Mouse (Mus musculus) hindbrain, embryonic 11.5 days (tissue): ENCODE results near the gene Herc2. TPM values are rescaled to one million over a fixed set of nuclear protein-coding genes. Genes with fewer than 3 reads are reported as not detected.

Experiments used
- ATAC-seq: fragments of 200-750 bp; cut with Nextera tagmentation; 2 replicates; pipeline ENCODE4 v1.8.0; 2017; ENCODE audit warnings: mild to moderate bottlenecking, moderate TSS enrichment, moderate library complexity; ENCODE audit not compliant: low FRiP score
- DNase-seq: peaks from one replicate; pipeline ENCODE4 v3.0.0-alpha.2; 2015; ENCODE audit warnings: low spot score
- H3K27ac ChIP-seq: fragments of 300-500 bp; sonication (generic); 2 replicates; pipeline ENCODE4 v1.5.1; 2014; ENCODE audit warnings: mild to moderate bottlenecking, low read depth, low read length
- H3K27me3 ChIP-seq: fragments of 300-500 bp; sonication (generic); 2 replicates; pipeline ENCODE4 v1.6.1; 2014; ENCODE audit warnings: mild to moderate bottlenecking, low read length, moderate library complexity, mixed read lengths; ENCODE audit not compliant: control insufficient read depth, insufficient read depth
- H3K36me3 ChIP-seq: fragments of 300-500 bp; sonication (generic); 2 replicates; pipeline ENCODE4 v1.6.1; 2014; ENCODE audit warnings: mild to moderate bottlenecking, low read length, moderate library complexity, mixed read lengths; ENCODE audit not compliant: control insufficient read depth, insufficient read depth
- H3K4me1 ChIP-seq: fragments of 300-500 bp; sonication (generic); replicated peaks from 2 replicates; pipeline ENCODE4 v1.6.1; 2014; ENCODE audit warnings: low read length, mixed read lengths; ENCODE audit not compliant: control insufficient read depth, insufficient read depth
- H3K4me2 ChIP-seq: fragments of 300-500 bp; sonication (generic); replicated peaks from 2 replicates; pipeline ENCODE4 v1.6.1; 2014; ENCODE audit warnings: mild to moderate bottlenecking, low read depth, low read length
- H3K4me3 ChIP-seq: fragments of 300-500 bp; sonication (generic); 2 replicates; pipeline ENCODE4 v1.5.1; 2014; ENCODE audit warnings: low read depth, low read length
- H3K9ac ChIP-seq: fragments of 300-500 bp; sonication (generic); 2 replicates; pipeline ENCODE4 v1.6.1; 2014; ENCODE audit warnings: low read depth, low read length
- H3K9me3 ChIP-seq: fragments of 300-500 bp; sonication (generic); 2 replicates; pipeline ENCODE4 v1.6.1; 2016; ENCODE audit warnings: low read length; ENCODE audit not compliant: control insufficient read depth
- WGBS: fragments of 180-500 bp; shearing (Covaris S2); extraction: QIAGEN DNeasy Blood & Tissue Kit; methylation state at CpG from one replicate; pipeline ENCODE4 v1.1.7; 2014; 5-methylcytosine and 5-hydroxymethylcytosine counted together
- polyA plus RNA-seq: library from polyadenylated mRNA; unstranded; fragments of >200 nt; fragmentation: Nextera tagmentation; extraction: Ambion mirVana; gene quantifications from 2 replicates; pipeline ENCODE4 v1.2.1, GENCODE M21; 2014

The Herc2 gene
- polyA plus RNA-seq, 1 experiment from 2014 or later = 43.5 TPM

- H3K4me3 ChIP-seq = no peak overlapping the region
- WGBS = 91% methylated on average over 6 of the region's 6 CpGs
- H3K4me2 ChIP-seq = no peak overlapping the region
- H3K36me3 ChIP-seq = 0 out of 2 replicates have a peak, but pooled peaks cover under 1% of the 10 kb centered on the region
- no peak overlapping the region for H3K9ac ChIP-seq
- H3K9me3 ChIP-seq = no peaks in the 10 kb centered on the region
- ATAC-seq (no peak), DNase-seq (no peak)
- no peaks in the 10 kb centered on the region for H3K4me1 ChIP-seq
- H3K27ac ChIP-seq = no peak overlapping the region
- H3K27me3 ChIP-seq = no peaks in the 10 kb centered on the region
Measured at GRCm38 (mm10) chr7:56191041-56191440, 141.0 kb downstream of the Herc2 start.

GRCm38 (mm10) chr7:56191661-56192060 lies 141.7 kb downstream of the Herc2 start:
- H3K9ac ChIP-seq = no peak overlapping the region
- no peak for DNase-seq
- no peaks in the 10 kb centered on the region for H3K27me3 ChIP-seq
- no peak overlapping the region for H3K4me3 ChIP-seq
- no peak overlapping the region for H3K27ac ChIP-seq
- no peaks in the 10 kb centered on the region for H3K36me3 ChIP-seq
- no peaks in the 10 kb centered on the region for H3K4me1 ChIP-seq
- no peak overlapping the region for H3K4me2 ChIP-seq
- H3K9me3 ChIP-seq = no peaks in the 10 kb centered on the region
- WGBS = 70% methylated on average over 4 of the region's 4 CpGs
- no peak for ATAC-seq

- DNase-seq = no peak
- H3K9me3 ChIP-seq = no peaks in the 10 kb centered on the region
- WGBS = 98% methylated on average over 10 of the region's 10 CpGs
- H3K4me2 ChIP-seq = no peak overlapping the region
- ATAC-seq = no peak
- no peak overlapping the region for H3K27ac ChIP-seq
- H3K4me1 ChIP-seq = no peaks in the 10 kb centered on the region
- H3K27me3 ChIP-seq = no peaks in the 10 kb centered on the region
- peaks cover 7% of the 10 kb centered on the region; the same call in 1 of the 2 replicates for H3K36me3 ChIP-seq
- H3K9ac ChIP-seq = no peak overlapping the region
- no peak overlapping the region for H3K4me3 ChIP-seq
Measured at GRCm38 (mm10) chr7:56201483-56202218, 151.7 kb downstream of the Herc2 start.

DNA sequence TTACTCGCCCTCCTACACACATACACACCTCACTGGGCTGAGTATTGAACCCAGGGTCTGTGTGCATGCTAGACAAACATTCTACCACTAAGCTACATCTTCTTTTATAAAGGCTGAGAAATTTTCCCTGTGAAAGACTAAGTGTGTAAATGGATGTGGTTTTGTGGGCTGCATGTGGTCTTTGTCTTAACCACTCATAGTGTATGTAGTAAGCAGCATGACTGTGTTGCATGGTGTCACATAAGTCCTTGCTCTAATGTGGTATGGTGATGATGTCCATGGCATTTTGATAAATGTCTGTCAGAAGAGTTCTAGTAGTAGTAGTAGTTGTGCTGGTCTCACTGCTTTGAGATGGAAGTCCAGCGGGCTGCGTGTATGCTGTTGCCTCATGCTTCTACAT lies 152.8 kb downstream of the Herc2 start:
- H3K4me2 ChIP-seq = no peak overlapping the region
- H3K4me3 ChIP-seq = no peak overlapping the region
- no peaks in the 10 kb centered on the region for H3K27me3 ChIP-seq
- ATAC-seq (no peak), DNase-seq (no peak)
- H3K9me3 ChIP-seq = no peaks in the 10 kb centered on the region
- no peak overlapping the region for H3K9ac ChIP-seq
- H3K4me1 ChIP-seq = no peaks in the 10 kb centered on the region
- no peak overlapping the region for H3K27ac ChIP-seq
- peaks cover 7% of the 10 kb centered on the region; the same call in 1 of the 2 replicates for H3K36me3 ChIP-seq
- 93% methylated on average over 3 of the region's 3 CpGs for WGBS

DNA sequence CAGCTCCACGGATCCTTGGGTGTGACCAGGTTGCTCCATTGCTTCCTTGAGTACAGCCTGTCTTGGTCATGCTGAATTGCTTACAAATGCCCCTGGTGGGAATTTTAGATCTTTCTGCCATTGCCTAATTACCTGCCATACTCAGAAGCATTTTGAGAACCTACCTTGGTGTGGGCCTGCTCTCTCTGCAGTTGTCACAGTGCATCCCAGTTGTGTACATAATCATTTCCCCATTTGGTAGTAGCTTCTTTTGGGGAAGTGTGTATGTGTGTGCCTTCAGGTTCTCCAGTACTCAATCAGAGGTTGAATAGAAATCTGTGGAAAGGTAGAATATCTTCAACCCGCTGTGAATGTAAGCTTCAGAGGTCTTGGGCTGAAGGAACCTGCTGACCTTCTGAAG lies 153.3 kb downstream of the Herc2 start:
- Histone ChIP-seq H3K9ac (no peak overlapping the region), H3K4me3 (no peak overlapping the region), H3K27ac (no peak overlapping the region), H3K27me3 (no peaks in the 10 kb centered on the region), H3K4me2 (no peak overlapping the region), H3K4me1 (no peaks in the 10 kb centered on the region), H3K9me3 (no peaks in the 10 kb centered on the region), H3K36me3 (peaks cover 7% of the 10 kb centered on the region; the same call in 1 of the 2 replicates)
- ATAC-seq (no peak), DNase-seq (no peak)
- WGBS = 91% methylated on average over 2 of the region's 2 CpGs

GRCm38 (mm10) chr7:56204877-56205276 lies 154.9 kb downstream of the Herc2 start:
- Histone ChIP-seq H3K9ac (no peak overlapping the region), H3K4me1 (no peaks in the 10 kb centered on the region), H3K36me3 (peaks cover 7% of the 10 kb centered on the region; the same call in 1 of the 2 replicates), H3K27ac (no peak overlapping the region), H3K4me2 (no peak overlapping the region), H3K9me3 (no peaks in the 10 kb centered on the region), H3K27me3 (no peaks in the 10 kb centered on the region), H3K4me3 (no peak overlapping the region)
- no peak for ATAC-seq
- no peak for DNase-seq
- WGBS = 60% methylated on average over 3 of the region's 3 CpGs

GRCm38 (mm10) chr7:56220811-56221210 lies 170.8 kb downstream of the Herc2 start:
- WGBS = 94% methylated on average over 6 of the region's 6 CpGs
- no peak for ATAC-seq
- H3K9me3 ChIP-seq = no peaks in the 10 kb centered on the region
- no peak for DNase-seq
- no peaks in the 10 kb centered on the region for H3K27me3 ChIP-seq
- H3K27ac ChIP-seq = no peak overlapping the region
- H3K4me1 ChIP-seq = no peaks in the 10 kb centered on the region
- H3K36me3 ChIP-seq = 0 out of 2 replicates have a peak, but pooled peaks cover 7% of the 10 kb centered on the region
- H3K9ac ChIP-seq = no peak overlapping the region
- no peak overlapping the region for H3K4me3 ChIP-seq
- H3K4me2 ChIP-seq = no peak overlapping the region

DNA sequence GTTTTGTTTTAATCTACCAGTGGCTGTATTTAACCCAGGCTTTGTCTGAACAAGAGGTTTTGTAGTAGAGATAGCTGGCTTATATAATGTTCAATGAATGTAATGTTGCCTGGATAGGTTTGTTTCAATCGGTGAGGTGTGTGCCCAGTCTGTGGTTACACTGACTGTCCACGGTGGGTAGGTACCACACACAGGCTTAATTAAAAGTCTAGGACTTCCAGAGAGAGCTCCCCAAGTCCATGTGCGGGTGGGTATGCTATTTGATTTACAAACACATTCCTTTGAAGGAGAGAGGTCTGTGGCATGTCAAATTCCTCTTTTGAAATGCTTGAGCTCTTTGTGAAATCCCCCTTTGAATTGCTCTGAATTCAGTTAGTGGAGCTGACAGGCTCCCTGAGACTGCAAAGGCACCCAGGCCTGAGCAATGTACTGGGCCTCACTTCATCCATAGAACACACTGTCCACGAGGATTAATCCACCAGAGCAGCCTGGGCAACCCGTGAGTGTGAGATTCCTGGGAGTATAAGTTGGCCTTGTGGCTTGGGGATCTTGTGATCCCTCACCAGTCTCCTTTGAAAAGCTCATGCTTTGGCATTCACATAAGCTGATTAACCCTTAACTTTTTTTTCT lies 185.9 kb downstream of the Herc2 start:
- no peak overlapping the region for H3K27ac ChIP-seq
- ATAC-seq (0 out of 2 replicates have a peak, but pooled peaks have one; percentile 23), DNase-seq (no peak)
- no peak overlapping the region for H3K9ac ChIP-seq
- H3K4me1 ChIP-seq = no peaks in the 10 kb centered on the region
- H3K9me3 ChIP-seq = no peaks in the 10 kb centered on the region
- no peak overlapping the region for H3K4me2 ChIP-seq
- H3K27me3 ChIP-seq = no peaks in the 10 kb centered on the region
- no peak overlapping the region for H3K4me3 ChIP-seq
- no peaks in the 10 kb centered on the region; the same call in 1 of the 2 replicates for H3K36me3 ChIP-seq
- 51% methylated on average over 5 of the region's 5 CpGs for WGBS

DNA sequence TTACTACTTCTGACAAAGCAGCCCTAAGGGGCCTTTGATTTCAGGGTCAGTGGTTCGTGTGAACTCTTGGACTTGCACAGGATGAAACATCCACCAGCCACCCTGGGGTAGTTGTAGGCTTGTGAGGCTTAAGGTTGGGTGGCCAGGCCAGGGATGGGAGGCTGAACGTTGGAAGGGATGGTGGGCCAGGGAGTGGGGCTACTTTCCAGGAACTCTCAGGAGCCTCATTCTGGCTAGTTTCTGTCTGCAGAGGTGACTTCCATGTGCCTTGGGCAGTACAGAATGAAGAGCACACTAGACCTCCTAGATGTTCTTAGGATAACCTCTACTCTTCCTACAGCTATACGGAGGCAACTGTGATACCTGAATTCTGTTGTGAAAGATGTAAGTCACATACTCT lies 186.6 kb downstream of the Herc2 start:
- ATAC-seq (no peak), DNase-seq (no peak)
- Histone ChIP-seq H3K4me2 (no peak overlapping the region), H3K27ac (no peak overlapping the region), H3K4me1 (no peaks in the 10 kb centered on the region), H3K27me3 (no peaks in the 10 kb centered on the region), H3K36me3 (no peaks in the 10 kb centered on the region; the same call in 1 of the 2 replicates), H3K4me3 (no peak overlapping the region), H3K9ac (no peak overlapping the region), H3K9me3 (no peaks in the 10 kb centered on the region)
- 78% methylated on average over 3 of the region's 3 CpGs for WGBS
